Mouse (Mus musculus): ENCODE measurements around the gene Hnrnpu. TPM values are rescaled to one million over a fixed set of nuclear protein-coding genes. Genes with fewer than 3 reads are reported as not detected.
A peak's percentile ranks its signal among the peaks of the same experiment; 100 is the strongest.
"Not testable (repeated sequence)": the region's sequence is repeated elsewhere in the genome, so short reads cannot be mapped to it uniquely, and the experiment has no call there.

Hnrnpu gene
- total RNA-seq, 2 experiments from 2014 or later = 431 to 439 TPM

- H3K27ac ChIP-seq = no peak overlapping the region
- TF ChIP-seq CTCF (conservative IDR thresholded peaks at IDR 0.05) = no peak
- no peak overlapping the region for H3K4me3 ChIP-seq
- no peak for DNase-seq (ENCODE audit: low spot score in 2 of 2)
These were observed 22.7 kb upstream of the Hnrnpu start for GRCm38 (mm10) chr1:178360264-178360663.

GRCm38 (mm10) chr1:178357776-178358710 lies 20.4 kb upstream of the Hnrnpu start:
- peak; percentile 68 to 81 for DNase-seq (ENCODE audit: low spot score in 2 of 2)
- H3K4me3 ChIP-seq = no peak overlapping the region
- no peak for TF ChIP-seq CTCF (conservative IDR thresholded peaks at IDR 0.05)
- peak overlapping the region; percentile 51 for H3K27ac ChIP-seq

- no peak for TF ChIP-seq CTCF (conservative IDR thresholded peaks at IDR 0.05)
- H3K27ac ChIP-seq = no peak overlapping the region
- no peak overlapping the region for H3K4me3 ChIP-seq
- no peak for DNase-seq (ENCODE audit: low spot score in 2 of 2)
These were observed 17.0 kb upstream of the Hnrnpu start for GRCm38 (mm10) chr1:178354576-178354975.

GRCm38 (mm10) chr1:178351643-178352042 lies 14.0 kb upstream of the Hnrnpu start:
- Histone ChIP-seq H3K27ac (no peak overlapping the region), H3K4me3 (no peak overlapping the region)
- peak; percentile 42 for TF ChIP-seq CTCF (conservative IDR thresholded peaks at IDR 0.05)
- no peak for DNase-seq (ENCODE audit: low spot score in 2 of 2)

- Histone ChIP-seq H3K4me3 (no peak overlapping the region), H3K27ac (no peak overlapping the region)
- no peak for TF ChIP-seq CTCF (conservative IDR thresholded peaks at IDR 0.05)
- DNase-seq (ENCODE audit: low spot score in 2 of 2) = no peak
These were observed 13.2 kb upstream of the Hnrnpu start for GRCm38 (mm10) chr1:178350792-178351191.

- H3K27ac ChIP-seq; DNase-seq (ENCODE audit: low spot score in 2 of 2): not testable (repeated sequence)
These were observed 6.6 kb upstream of the Hnrnpu start for GRCm38 (mm10) chr1:178344071-178344805.

GRCm38 (mm10) chr1:178342612-178343011 lies 5.0 kb upstream of the Hnrnpu start:
- no peak overlapping the region for H3K27ac ChIP-seq
- DNase-seq (ENCODE audit: low spot score in 2 of 2) = no peak
- H3K4me3 ChIP-seq = no peak overlapping the region
- no peak for TF ChIP-seq CTCF (conservative IDR thresholded peaks at IDR 0.05)

More at GRCm38 (mm10) chr1:178344071-178344805, 6.6 kb upstream of the Hnrnpu start:
- H3K4me3 ChIP-seq = not testable (repeated sequence)

GRCm38 (mm10) chr1:178342063-178342462 lies 4.5 kb upstream of the Hnrnpu start:
- Histone ChIP-seq H3K4me3 (no peak overlapping the region), H3K27ac (no peak overlapping the region)
- DNase-seq (ENCODE audit: low spot score in 2 of 2) = no peak
- TF ChIP-seq CTCF (conservative IDR thresholded peaks at IDR 0.05) = no peak

- no peak for DNase-seq (ENCODE audit: low spot score in 2 of 2)
- no peak for TF ChIP-seq CTCF (conservative IDR thresholded peaks at IDR 0.05)
- no peak overlapping the region for H3K27ac ChIP-seq
- H3K4me3 ChIP-seq = no peak overlapping the region
These were observed 3.8 kb upstream of the Hnrnpu start for GRCm38 (mm10) chr1:178341435-178341834.

- no peak for DNase-seq (ENCODE audit: low spot score in 2 of 2)
- no peak overlapping the region for H3K4me3 ChIP-seq
- TF ChIP-seq CTCF (conservative IDR thresholded peaks at IDR 0.05) = no peak
- H3K27ac ChIP-seq = no peak overlapping the region
These were observed 2.6 kb upstream of the Hnrnpu start for GRCm38 (mm10) chr1:178340213-178340612.

GRCm38 (mm10) chr1:178338318-178338641 lies 683 bp upstream of the Hnrnpu start:
- no peak for TF ChIP-seq CTCF (conservative IDR thresholded peaks at IDR 0.05)
- peak overlapping the region; percentile 100 for H3K27ac ChIP-seq
- peak overlapping the region; percentile 97 for H3K4me3 ChIP-seq
- DNase-seq (ENCODE audit: low spot score in 2 of 2) = no peak

- TF ChIP-seq CTCF (conservative IDR thresholded peaks at IDR 0.05) = peak; percentile 7; the same call in 1 of the 2 replicates
- Histone ChIP-seq H3K4me3 (peak overlapping the region; percentile 97), H3K27ac (peak overlapping the region; percentile 100)
- DNase-seq (ENCODE audit: low spot score in 2 of 2) = peak; percentile 44 to 51
These were observed 668 bp downstream of the Hnrnpu start for GRCm38 (mm10) chr1:178336777-178337481.

- H3K27ac ChIP-seq = peak overlapping the region; percentile 100
- peak; percentile 90 to 94 for DNase-seq (ENCODE audit: low spot score in 2 of 2)
- peak overlapping the region; percentile 97 for H3K4me3 ChIP-seq
- no peak for TF ChIP-seq CTCF (conservative IDR thresholded peaks at IDR 0.05)
These were observed 1.3 kb downstream of the Hnrnpu start for GRCm38 (mm10) chr1:178336289-178336775.

Data from layer of hippocampus, adult 2 months (tissue).